Mouse (Mus musculus) kidney, embryonic 16.5 days (tissue): ENCODE results near the gene Masp1. TPM values are rescaled to one million over a fixed set of nuclear protein-coding genes. Genes with fewer than 3 reads are reported as not detected.
A peak's percentile ranks its signal among the peaks of the same experiment; 100 is the strongest.

ENCODE experiments used
- ATAC-seq: fragments of 200-750 bp; cut with Nextera tagmentation; 2 replicates; pipeline ENCODE4 v1.8.0; 2017; ENCODE audit warnings: moderate TSS enrichment; ENCODE audit not compliant: low FRiP score, low TSS enrichment
- H3K27ac ChIP-seq: fragments of 300-500 bp; sonication (generic); 2 replicates; pipeline ENCODE4 v1.5.1; 2014; ENCODE audit warnings: low read length
- H3K27me3 ChIP-seq: fragments of 300-500 bp; sonication (generic); 2 replicates; pipeline ENCODE4 v1.6.1; 2014; ENCODE audit warnings: low read length, control low read depth, mixed read lengths; ENCODE audit not compliant: insufficient read depth
- H3K36me3 ChIP-seq: fragments of 300-500 bp; sonication (generic); 2 replicates; pipeline ENCODE4 v1.6.1; 2014; ENCODE audit warnings: low read length, control low read depth, mixed read lengths; ENCODE audit not compliant: insufficient read depth
- H3K4me1 ChIP-seq: fragments of 300-500 bp; sonication (generic); 2 replicates; pipeline ENCODE4 v1.6.1; 2014; ENCODE audit warnings: low read length, control low read depth, mixed read lengths; ENCODE audit not compliant: insufficient read depth
- H3K4me2 ChIP-seq: fragments of 300-500 bp; sonication (generic); replicated peaks from 2 replicates; pipeline ENCODE4 v1.6.1; 2014; ENCODE audit warnings: low read depth, low read length
- H3K4me3 ChIP-seq: fragments of 300-500 bp; sonication (generic); 2 replicates; pipeline ENCODE4 v1.5.1; 2014; ENCODE audit warnings: mild to moderate bottlenecking, low read length
- H3K9ac ChIP-seq: fragments of 300-500 bp; sonication (generic); replicated peaks from 2 replicates; pipeline ENCODE4 v1.6.1; 2014; ENCODE audit warnings: low read length
- H3K9me3 ChIP-seq: fragments of 300-500 bp; sonication (generic); 2 replicates; pipeline ENCODE4 v1.6.1; 2016; ENCODE audit warnings: low read length, control low read depth
- WGBS: fragments of 180-500 bp; shearing (Covaris S2); extraction: QIAGEN DNeasy Blood & Tissue Kit; methylation state at CpG from one replicate; pipeline ENCODE4 v1.1.7; 2014; 5-methylcytosine and 5-hydroxymethylcytosine counted together
- polyA plus RNA-seq: library from polyadenylated mRNA; unstranded; fragments of >200 nt; fragmentation: Nextera tagmentation; extraction: Ambion mirVana; gene quantifications from 2 replicates; pipeline ENCODE4 v1.2.1, GENCODE M21; 2015

Masp1 gene
- polyA plus RNA-seq, 1 experiment from 2014 or later: 8.0 TPM

GRCm38 (mm10) chr16:23542866-23543265 lies 22.3 kb upstream of the Masp1 start:
- Histone ChIP-seq H3K4me3 (no peak overlapping the region), H3K27ac (no peak overlapping the region), H3K36me3 (no peaks in the 10 kb centered on the region), H3K4me2 (no peak overlapping the region), H3K4me1 (peaks cover 10% of the 10 kb centered on the region; the same call in 1 of the 2 replicates), H3K27me3 (no peaks in the 10 kb centered on the region), H3K9me3 (no peaks in the 10 kb centered on the region), H3K9ac (no peak overlapping the region)
- ATAC-seq: no peak
- 74% methylated on average over 4 of the region's 4 CpGs for WGBS

- Histone ChIP-seq H3K27me3 (no peaks in the 10 kb centered on the region), H3K27ac (no peak overlapping the region), H3K4me1 (peaks cover 10% of the 10 kb centered on the region; the same call in 1 of the 2 replicates), H3K4me2 (no peak overlapping the region), H3K9me3 (no peaks in the 10 kb centered on the region), H3K9ac (no peak overlapping the region), H3K36me3 (no peaks in the 10 kb centered on the region), H3K4me3 (no peak overlapping the region)
- no peak for ATAC-seq
- WGBS: 52% methylated on average over 4 of the region's 4 CpGs
These were observed 20.4 kb upstream of the Masp1 start for GRCm38 (mm10) chr16:23541046-23541445.

GRCm38 (mm10) chr16:23533707-23534106 lies 13.1 kb upstream of the Masp1 start:
- no peaks in the 10 kb centered on the region for H3K27me3 ChIP-seq
- WGBS: 72% methylated on average over 3 of the region's 3 CpGs
- no peaks in the 10 kb centered on the region for H3K36me3 ChIP-seq
- H3K4me1 ChIP-seq: no peaks in the 10 kb centered on the region
- no peak for ATAC-seq
- no peak overlapping the region for H3K27ac ChIP-seq
- no peak overlapping the region for H3K9ac ChIP-seq
- no peak overlapping the region for H3K4me3 ChIP-seq
- no peaks in the 10 kb centered on the region for H3K9me3 ChIP-seq
- no peak overlapping the region for H3K4me2 ChIP-seq

- no peak overlapping the region for H3K4me3 ChIP-seq
- H3K27ac ChIP-seq: no peak overlapping the region
- no peaks in the 10 kb centered on the region for H3K36me3 ChIP-seq
- H3K27me3 ChIP-seq: no peaks in the 10 kb centered on the region
- no peak for ATAC-seq
- H3K9me3 ChIP-seq: peaks cover 6% of the 10 kb centered on the region; the same call in 1 of the 2 replicates
- H3K4me2 ChIP-seq: no peak overlapping the region
- H3K4me1 ChIP-seq: no peaks in the 10 kb centered on the region
- 61% methylated on average over 4 of the region's 4 CpGs for WGBS
- H3K9ac ChIP-seq: no peak overlapping the region
These were observed 8.6 kb upstream of the Masp1 start for GRCm38 (mm10) chr16:23529186-23529585.

- H3K4me1 ChIP-seq: peaks cover 57% of the 10 kb centered on the region
- ATAC-seq: no peak
- peaks cover 7% of the 10 kb centered on the region; the same call in 1 of the 2 replicates for H3K27me3 ChIP-seq
- 73% methylated on average over 5 of the region's 5 CpGs for WGBS
- no peak overlapping the region for H3K9ac ChIP-seq
- no peak overlapping the region for H3K4me2 ChIP-seq
- no peak overlapping the region for H3K27ac ChIP-seq
- H3K36me3 ChIP-seq: no peaks in the 10 kb centered on the region
- no peak overlapping the region for H3K4me3 ChIP-seq
- H3K9me3 ChIP-seq: peaks cover 6% of the 10 kb centered on the region; the same call in 1 of the 2 replicates
These were observed 1.5 kb upstream of the Masp1 start for GRCm38 (mm10) chr16:23522081-23522480.

- Histone ChIP-seq H3K27ac (peak overlapping the region; percentile 83), H3K9ac (no peak overlapping the region), H3K9me3 (peaks cover 6% of the 10 kb centered on the region; the same call in 1 of the 2 replicates), H3K4me3 (no peak overlapping the region), H3K36me3 (no peaks in the 10 kb centered on the region), H3K4me2 (peak overlapping the region; percentile 60), H3K4me1 (peaks cover 57% of the 10 kb centered on the region), H3K27me3 (peaks cover 7% of the 10 kb centered on the region; the same call in 1 of the 2 replicates)
- 20% methylated on average over 5 of the region's 5 CpGs for WGBS
- 0 out of 2 replicates have a peak, but pooled peaks have one; percentile 4 for ATAC-seq
These were observed 477 bp upstream of the Masp1 start for GRCm38 (mm10) chr16:23521092-23521491.

- 7% methylated on average over 1 of the region's 1 CpGs for WGBS
- Histone ChIP-seq H3K9ac (peak overlapping the region; percentile 62), H3K4me1 (peaks cover 57% of the 10 kb centered on the region), H3K36me3 (no peaks in the 10 kb centered on the region), H3K9me3 (no peaks in the 10 kb centered on the region), H3K4me2 (peak overlapping the region; percentile 60), H3K4me3 (peak overlapping the region; percentile 41), H3K27ac (peak overlapping the region; percentile 83), H3K27me3 (peaks cover 7% of the 10 kb centered on the region; the same call in 1 of the 2 replicates)
- no peak for ATAC-seq
These were observed 844 bp downstream of the Masp1 start for GRCm38 (mm10) chr16:23519771-23520170.

- no peaks in the 10 kb centered on the region for H3K9me3 ChIP-seq
- 50% methylated on average over 10 of the region's 10 CpGs for WGBS
- H3K4me1 ChIP-seq: peaks cover 56% of the 10 kb centered on the region
- H3K4me3 ChIP-seq: no peak overlapping the region
- ATAC-seq: no peak
- H3K27ac ChIP-seq: peak overlapping the region; percentile 83
- H3K4me2 ChIP-seq: peak overlapping the region; percentile 60; the same call in 1 of the 2 replicates
- H3K27me3 ChIP-seq: peaks cover 7% of the 10 kb centered on the region; the same call in 1 of the 2 replicates
- no peak overlapping the region for H3K9ac ChIP-seq
- H3K36me3 ChIP-seq: no peaks in the 10 kb centered on the region
These were observed 1.8 kb downstream of the Masp1 start for GRCm38 (mm10) chr16:23518567-23519369.

GRCm38 (mm10) chr16:23517754-23518566 lies 2.7 kb downstream of the Masp1 start:
- peaks cover 48% of the 10 kb centered on the region for H3K4me1 ChIP-seq

More at GRCm38 (mm10) chr16:23517754-23518566, 2.7 kb downstream of the Masp1 start:
- WGBS: 54% methylated on average over 20 of the region's 20 CpGs
- peaks cover 7% of the 10 kb centered on the region; the same call in 1 of the 2 replicates for H3K27me3 ChIP-seq
- ATAC-seq: no peak
- H3K9ac ChIP-seq: no peak overlapping the region
- H3K36me3 ChIP-seq: no peaks in the 10 kb centered on the region
- no peak overlapping the region for H3K4me3 ChIP-seq
- 0 out of 2 replicates have a peak overlapping the region, but pooled peaks have one; percentile 4 for H3K27ac ChIP-seq
- H3K9me3 ChIP-seq: no peaks in the 10 kb centered on the region
- H3K4me2 ChIP-seq: no peak overlapping the region
